Mouse (Mus musculus) brain, adult 10 weeks (tissue): Measurements from ENCODE around the gene Srebf2. TPM values are rescaled to one million over a fixed set of nuclear protein-coding genes. Genes with fewer than 3 reads are reported as not detected.

Experiments used
- polyA plus RNA-seq: library from polyadenylated mRNA; stranded (reverse); fragments of 350-450 nt; fragmentation: Illumina TruSeq; extraction: RNeasy Lipid Tissue Mini Kit (QIAGEN cat#74804); gene quantifications from one replicate; pipeline ENCODE4 v1.2.3, GENCODE M21; 2015; ENCODE audit warnings: low read depth, low replicate concordance

The Srebf2 gene
- 117 TPM for polyA plus RNA-seq

GRCm38 (mm10) chr15:82146770-82147610 lies at the start of gene Srebf2:
TSS of gene Srebf2 (plus strand) at chr15:82147181.

GRCm38 (mm10) chr15:82127426-82128374 lies 19.3 kb upstream of the Srebf2 start, which contains the start of gene Ccdc134:
TSS of gene Ccdc134 (plus strand) at chr15:82127922.

GRCm38 (mm10) chr15:82212752-82213063 lies 65.7 kb downstream of the Srebf2 start, which contains the start of gene Shisa8:
TSS of gene Shisa8 (minus strand) at chr15:82212815.

GRCm38 (mm10) chr15:82223657-82224601 lies 76.9 kb downstream of the Srebf2 start, which contains the start of gene Tnfrsf13c:
TSS of gene Tnfrsf13c (minus strand) at chr15:82224369.

GRCm38 (mm10) chr15:82244115-82244804 lies 97.3 kb downstream of the Srebf2 start, which contains the start of gene Cenpm:
TSS of gene Cenpm (minus strand) at chr15:82244748.

GRCm38 (mm10) chr15:82252097-82252496 lies 105.1 kb downstream of the Srebf2 start, which contains the start of gene 1500009C09Rik:
TSS of gene 1500009C09Rik (plus strand) at chr15:82252397.

Other genes with a start within 250 kb of the Srebf2 start
- 55.3 TPM for gene Polr3h, start 220.9 kb upstream of the Srebf2 start, polyA plus RNA-seq
- gene Csdc2, start 210.4 kb upstream of the Srebf2 start, polyA plus RNA-seq, result 101 TPM
- 214 TPM for gene Pmm1, start 186.3 kb upstream of the Srebf2 start, polyA plus RNA-seq
- gene 1700029P11Rik, start 166.6 kb upstream of the Srebf2 start, polyA plus RNA-seq, result not detected
- gene Xrcc6, start 159.3 kb upstream of the Srebf2 start, polyA plus RNA-seq, result 28.4 TPM
- 118 TPM for gene Desi1, start 113.3 kb upstream of the Srebf2 start, polyA plus RNA-seq
- 244 TPM for gene Snu13, start 99.6 kb upstream of the Srebf2 start, polyA plus RNA-seq
- gene 4930407I10Rik, start 88.0 kb upstream of the Srebf2 start, polyA plus RNA-seq, result not detected
- gene Mei1, start 77.2 kb upstream of the Srebf2 start, polyA plus RNA-seq, result 2.7 TPM
- gene Ccdc134, start 19.3 kb upstream of the Srebf2 start, polyA plus RNA-seq, result 12.6 TPM
- 1.4 TPM for gene Shisa8, start 65.6 kb downstream of the Srebf2 start, polyA plus RNA-seq
- gene Tnfrsf13c, start 77.2 kb downstream of the Srebf2 start, polyA plus RNA-seq, result 0.34 TPM
- gene Cenpm, start 97.6 kb downstream of the Srebf2 start, polyA plus RNA-seq, result 3.3 TPM
- 125 TPM for gene 1500009C09Rik, start 105.2 kb downstream of the Srebf2 start, polyA plus RNA-seq
- gene Sept3, start 127.7 kb downstream of the Srebf2 start, polyA plus RNA-seq, result 440 TPM
- not detected for gene Wbp2nl, start 151.8 kb downstream of the Srebf2 start, polyA plus RNA-seq
- 30.5 TPM for gene Naga, start 191.7 kb downstream of the Srebf2 start, polyA plus RNA-seq
- 0.82 TPM for gene Pheta2, start 191.8 kb downstream of the Srebf2 start, polyA plus RNA-seq
- gene Smdt1, start 191.8 kb downstream of the Srebf2 start, polyA plus RNA-seq, result 261 TPM
- gene Ndufa6, start 207.1 kb downstream of the Srebf2 start, polyA plus RNA-seq, result 395 TPM
- gene Cyp2d22, start 233.1 kb downstream of the Srebf2 start, polyA plus RNA-seq, result 23.5 TPM
- gene Cyp2d11, start 246.8 kb downstream of the Srebf2 start, polyA plus RNA-seq, result not detected